Mouse (Mus musculus): ENCODE data around the gene Ly6g6d. TPM values are rescaled to one million over a fixed set of nuclear protein-coding genes. Genes with fewer than 3 reads are reported as not detected.

Gene Ly6g6d
- total and polyA plus RNA-seq, 3 experiments: 2.0 TPM; not detected in 2

GRCm38 (mm10) chr17:35024261-35024660, 53.6 kb downstream of the Ly6g6d start:
- ATAC-seq (ENCODE audit: extremely low read depth, insufficient number of reproducible peaks, low FRiP score, poor library complexity, severe bottlenecking) (no peak), DNase-seq (ENCODE audit: low spot score) (no peak)
- H3K27me3 ChIP-seq (ENCODE audit: insufficient read depth, low read length): no peaks in the 10 kb centered on the region
- peaks cover 54% of the 10 kb centered on the region for H3K36me3 ChIP-seq (replicated peaks)
- peak overlapping the region; percentile 66; the same call in 1 of the 2 replicates for H3K4me3 ChIP-seq (ENCODE audit: low read depth, low read length)
- no peaks in the 10 kb centered on the region for H3K9me3 ChIP-seq (replicated peaks)
- H3K4me1 ChIP-seq (ENCODE audit: insufficient read depth, low read depth, low read length): peaks cover 97% of the 10 kb centered on the region
- TF ChIP-seq POLR2AphosphoS5 (IDR thresholded peaks at IDR 0.05; ENCODE audit: insufficient replicate concordance, low read depth, low read length) (no peak), GATA2 (IDR thresholded peaks at IDR 0.05; ENCODE audit: borderline replicate concordance, low read depth, low read length) (no peak), GATA1 (IDR thresholded peaks at IDR 0.05; ENCODE audit: borderline replicate concordance, low read length) (no peak), TAL1 (conservative IDR thresholded peaks at IDR 0.05; ENCODE audit: low read depth, low read length) (no peak), CTCF (IDR thresholded peaks at IDR 0.05; ENCODE audit: low read depth, low read length) (no peak)

DNA sequence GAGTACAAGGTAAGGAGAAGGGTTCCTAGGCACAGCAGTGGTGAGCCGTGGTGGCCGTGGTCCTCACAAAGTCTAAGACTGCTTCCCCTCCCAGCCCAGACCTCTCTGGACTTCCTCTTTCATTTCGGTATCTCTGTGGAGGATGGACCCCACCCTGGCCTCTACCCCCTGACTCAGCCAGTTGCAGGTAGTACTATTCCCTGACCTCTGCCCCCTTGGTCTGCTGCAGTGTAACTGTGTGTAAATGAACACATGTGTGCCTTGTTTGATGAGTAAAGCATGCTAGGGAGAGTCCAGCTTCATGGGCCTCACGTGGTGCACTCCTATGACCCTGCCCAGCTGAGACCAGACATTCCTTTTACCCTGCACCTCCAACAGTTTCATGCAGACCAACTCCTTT, 54.1 kb downstream of the Ly6g6d start:
- TF ChIP-seq POLR2AphosphoS5 (IDR thresholded peaks at IDR 0.05; ENCODE audit: insufficient replicate concordance, low read depth, low read length): no peak
- TF ChIP-seq GATA2 (IDR thresholded peaks at IDR 0.05; ENCODE audit: borderline replicate concordance, low read depth, low read length): no peak
- TF ChIP-seq CTCF (IDR thresholded peaks at IDR 0.05; ENCODE audit: low read depth, low read length): no peak
- no peak for TF ChIP-seq GATA1 (IDR thresholded peaks at IDR 0.05; ENCODE audit: borderline replicate concordance, low read length)
- TF ChIP-seq TAL1 (conservative IDR thresholded peaks at IDR 0.05; ENCODE audit: low read depth, low read length): no peak
- no peaks in the 10 kb centered on the region for H3K27me3 ChIP-seq (ENCODE audit: insufficient read depth, low read length)
- H3K9me3 ChIP-seq (replicated peaks): no peaks in the 10 kb centered on the region
- ATAC-seq (ENCODE audit: extremely low read depth, insufficient number of reproducible peaks, low FRiP score, poor library complexity, severe bottlenecking) (no peak), DNase-seq (ENCODE audit: low spot score) (no peak)
- H3K4me3 ChIP-seq (ENCODE audit: low read depth, low read length): peak overlapping the region; percentile 66; the same call in 1 of the 2 replicates
- peaks cover 94% of the 10 kb centered on the region for H3K4me1 ChIP-seq (ENCODE audit: insufficient read depth, low read depth, low read length)
- H3K36me3 ChIP-seq (replicated peaks): peaks cover 51% of the 10 kb centered on the region

GRCm38 (mm10) chr17:35023221-35023620, 54.6 kb downstream of the Ly6g6d start:
- DNase-seq (ENCODE audit: low spot score) (no peak), ATAC-seq (ENCODE audit: extremely low read depth, insufficient number of reproducible peaks, low FRiP score, poor library complexity, severe bottlenecking) (no peak)
- Histone ChIP-seq H3K36me3 (replicated peaks) (peaks cover 54% of the 10 kb centered on the region), H3K4me3 (ENCODE audit: low read depth, low read length) (peak overlapping the region; percentile 66; the same call in 1 of the 2 replicates), H3K27me3 (ENCODE audit: insufficient read depth, low read length) (no peaks in the 10 kb centered on the region), H3K9me3 (replicated peaks) (no peaks in the 10 kb centered on the region), H3K4me1 (ENCODE audit: insufficient read depth, low read depth, low read length) (peaks cover 93% of the 10 kb centered on the region)
- TF ChIP-seq POLR2AphosphoS5 (IDR thresholded peaks at IDR 0.05; ENCODE audit: insufficient replicate concordance, low read depth, low read length): no peak
- TF ChIP-seq TAL1 (conservative IDR thresholded peaks at IDR 0.05; ENCODE audit: low read depth, low read length): no peak
- TF ChIP-seq GATA2 (IDR thresholded peaks at IDR 0.05; ENCODE audit: borderline replicate concordance, low read depth, low read length): no peak
- TF ChIP-seq GATA1 (IDR thresholded peaks at IDR 0.05; ENCODE audit: borderline replicate concordance, low read length): no peak
- no peak for TF ChIP-seq CTCF (IDR thresholded peaks at IDR 0.05; ENCODE audit: low read depth, low read length)

GRCm38 (mm10) chr17:35022541-35023060, 55.3 kb downstream of the Ly6g6d start:
- Histone ChIP-seq H3K27me3 (ENCODE audit: insufficient read depth, low read length) (no peaks in the 10 kb centered on the region), H3K9me3 (replicated peaks) (no peaks in the 10 kb centered on the region), H3K4me1 (ENCODE audit: insufficient read depth, low read depth, low read length) (peaks cover 93% of the 10 kb centered on the region), H3K4me3 (ENCODE audit: low read depth, low read length) (peak overlapping the region; percentile 48; the same call in 1 of the 2 replicates), H3K36me3 (replicated peaks) (peaks cover 59% of the 10 kb centered on the region)
- ATAC-seq (ENCODE audit: extremely low read depth, insufficient number of reproducible peaks, low FRiP score, poor library complexity, severe bottlenecking) (no peak), DNase-seq (ENCODE audit: low spot score) (no peak)
- TF ChIP-seq CTCF (IDR thresholded peaks at IDR 0.05; ENCODE audit: low read depth, low read length) (no peak), POLR2AphosphoS5 (IDR thresholded peaks at IDR 0.05; ENCODE audit: insufficient replicate concordance, low read depth, low read length) (no peak), TAL1 (conservative IDR thresholded peaks at IDR 0.05; ENCODE audit: low read depth, low read length) (no peak), GATA1 (IDR thresholded peaks at IDR 0.05; ENCODE audit: borderline replicate concordance, low read length) (no peak), GATA2 (IDR thresholded peaks at IDR 0.05; ENCODE audit: borderline replicate concordance, low read depth, low read length) (no peak)

GRCm38 (mm10) chr17:35021842-35022477, 55.9 kb downstream of the Ly6g6d start:
- TF ChIP-seq TAL1 (conservative IDR thresholded peaks at IDR 0.05; ENCODE audit: low read depth, low read length): peak; percentile 95
- no peak for TF ChIP-seq CTCF (IDR thresholded peaks at IDR 0.05; ENCODE audit: low read depth, low read length)
- TF ChIP-seq GATA1 (IDR thresholded peaks at IDR 0.05; ENCODE audit: borderline replicate concordance, low read length): no peak
- TF ChIP-seq POLR2AphosphoS5 (IDR thresholded peaks at IDR 0.05; ENCODE audit: insufficient replicate concordance, low read depth, low read length): no peak
- peak; percentile 49; the same call in 1 of the 2 replicates for TF ChIP-seq GATA2 (IDR thresholded peaks at IDR 0.05; ENCODE audit: borderline replicate concordance, low read depth, low read length)
- ATAC-seq (ENCODE audit: extremely low read depth, insufficient number of reproducible peaks, low FRiP score, poor library complexity, severe bottlenecking): peak; percentile 85
- H3K4me1 ChIP-seq (ENCODE audit: insufficient read depth, low read depth, low read length): peaks cover 93% of the 10 kb centered on the region
- no peaks in the 10 kb centered on the region for H3K27me3 ChIP-seq (ENCODE audit: insufficient read depth, low read length)
- peaks cover 65% of the 10 kb centered on the region for H3K36me3 ChIP-seq (replicated peaks)
- H3K4me3 ChIP-seq (ENCODE audit: low read depth, low read length): peak overlapping the region; percentile 68; the same call in 1 of the 2 replicates
- H3K9me3 ChIP-seq (replicated peaks): no peaks in the 10 kb centered on the region
- DNase-seq (ENCODE audit: low spot score): peak; percentile 58

Other genes with a start within 250 kb of the Ly6g6d start
Only the 20 nearest of the 46 such genes appear.
- 195 and 218 TPM in 2 replicates for gene Lsm2, start 96.2 kb downstream of the Ly6g6d start, total RNA-seq (2014; fragmentation: Nextera tagmentation)
- 65.8 and 71.9 TPM in 2 replicates for gene Lsm2, start 96.2 kb downstream of the Ly6g6d start, total RNA-seq (2017)
- gene Lsm2, start 96.2 kb downstream of the Ly6g6d start, polyA plus RNA-seq (2012): 239 and 263 TPM in 2 replicates
- 262 and 289 TPM in 2 replicates for gene Vars, start 77.1 kb downstream of the Ly6g6d start, total RNA-seq (2014; fragmentation: Nextera tagmentation)
- 99.3 and 130 TPM in 2 replicates for gene Vars, start 77.1 kb downstream of the Ly6g6d start, total RNA-seq (2017)
- gene Vars, start 77.1 kb downstream of the Ly6g6d start, polyA plus RNA-seq (2012): 1,339 and 1,437 TPM in 2 replicates
- gene Vwa7, start 61.5 kb downstream of the Ly6g6d start, total RNA-seq (2014; fragmentation: Nextera tagmentation): 0.53 and 0.60 TPM in 2 replicates
- 3.5 TPM in 2 replicates for gene Vwa7, start 61.5 kb downstream of the Ly6g6d start, total RNA-seq (2017)
- 1.5 TPM in 2 replicates for gene Vwa7, start 61.5 kb downstream of the Ly6g6d start, polyA plus RNA-seq (2012)
- gene Sapcd1, start 50.0 kb downstream of the Ly6g6d start, total RNA-seq (2014; fragmentation: Nextera tagmentation): 35.3 and 35.5 TPM in 2 replicates
- gene Sapcd1, start 50.0 kb downstream of the Ly6g6d start, total RNA-seq (2017): 156 and 206 TPM in 2 replicates
- gene Sapcd1, start 50.0 kb downstream of the Ly6g6d start, polyA plus RNA-seq (2012): 90.0 and 101 TPM in 2 replicates
- gene Msh5, start 31.3 kb downstream of the Ly6g6d start, total RNA-seq (2014; fragmentation: Nextera tagmentation): 41.7 and 45.5 TPM in 2 replicates
- gene Msh5, start 31.3 kb downstream of the Ly6g6d start, total RNA-seq (2017): 11.8 and 12.4 TPM in 2 replicates
- gene Msh5, start 31.3 kb downstream of the Ly6g6d start, polyA plus RNA-seq (2012): 11.3 and 11.5 TPM in 2 replicates
- 211 and 218 TPM in 2 replicates for gene Clic1, start 28.1 kb downstream of the Ly6g6d start, total RNA-seq (2014; fragmentation: Nextera tagmentation)
- gene Clic1, start 28.1 kb downstream of the Ly6g6d start, total RNA-seq (2017): 562 and 724 TPM in 2 replicates
- gene Clic1, start 28.1 kb downstream of the Ly6g6d start, polyA plus RNA-seq (2012): 233 and 258 TPM in 2 replicates
- 52.4 and 70.3 TPM in 2 replicates for gene Ddah2, start 19.0 kb downstream of the Ly6g6d start, total RNA-seq (2014; fragmentation: Nextera tagmentation)
- gene Ddah2, start 19.0 kb downstream of the Ly6g6d start, total RNA-seq (2017): 179 and 180 TPM in 2 replicates
- 242 and 291 TPM in 2 replicates for gene Ddah2, start 19.0 kb downstream of the Ly6g6d start, polyA plus RNA-seq (2012)
- not detected in 2 replicates for gene Ly6g6c, start 12.7 kb downstream of the Ly6g6d start, total RNA-seq (2014; fragmentation: Nextera tagmentation)
- gene Ly6g6c, start 12.7 kb downstream of the Ly6g6d start, total RNA-seq (2017): 0.16 TPM in 1 of 2 replicates, not detected in the other
- gene Ly6g6c, start 12.7 kb downstream of the Ly6g6d start, polyA plus RNA-seq (2012): not detected in 2 replicates
- gene Mpig6b, start 11.9 kb downstream of the Ly6g6d start, total RNA-seq (2014; fragmentation: Nextera tagmentation): not detected in 2 replicates
- 0.06 TPM in 1 of 2 replicates, not detected in the other for gene Mpig6b, start 11.9 kb downstream of the Ly6g6d start, total RNA-seq (2017)
- gene Mpig6b, start 11.9 kb downstream of the Ly6g6d start, polyA plus RNA-seq (2012): not detected in 2 replicates
- gene Ly6g6e, start 1.2 kb downstream of the Ly6g6d start, total RNA-seq (2014; fragmentation: Nextera tagmentation): not detected in 2 replicates
- gene Ly6g6e, start 1.2 kb downstream of the Ly6g6d start, total RNA-seq (2017): not detected in 2 replicates
- gene Ly6g6e, start 1.2 kb downstream of the Ly6g6d start, polyA plus RNA-seq (2012): 0.36 TPM in 1 of 2 replicates, not detected in the other
- not detected in 2 replicates for gene Ly6g6f, start 7.5 kb upstream of the Ly6g6d start, total RNA-seq (2014; fragmentation: Nextera tagmentation)
- 0.23 and 0.27 TPM in 2 replicates for gene Ly6g6f, start 7.5 kb upstream of the Ly6g6d start, total RNA-seq (2017)
- gene Ly6g6f, start 7.5 kb upstream of the Ly6g6d start, polyA plus RNA-seq (2012): 0.10 and 0.24 TPM in 2 replicates
- gene Abhd16a, start 11.2 kb upstream of the Ly6g6d start, total RNA-seq (2014; fragmentation: Nextera tagmentation): 28.9 and 32.3 TPM in 2 replicates
- 35.6 and 50.0 TPM in 2 replicates for gene Abhd16a, start 11.2 kb upstream of the Ly6g6d start, total RNA-seq (2017)
- gene Abhd16a, start 11.2 kb upstream of the Ly6g6d start, polyA plus RNA-seq (2012): 80.6 and 97.0 TPM in 2 replicates
- not detected in 2 replicates for gene Ly6g5c, start 30.2 kb upstream of the Ly6g6d start, total RNA-seq (2014; fragmentation: Nextera tagmentation)
- gene Ly6g5c, start 30.2 kb upstream of the Ly6g6d start, total RNA-seq (2017): not detected in 2 replicates
- gene Ly6g5c, start 30.2 kb upstream of the Ly6g6d start, polyA plus RNA-seq (2012): not detected in 2 replicates
- not detected in 2 replicates for gene Ly6g5b, start 37.4 kb upstream of the Ly6g6d start, total RNA-seq (2014; fragmentation: Nextera tagmentation)
- 0.82 and 0.93 TPM in 2 replicates for gene Ly6g5b, start 37.4 kb upstream of the Ly6g6d start, total RNA-seq (2017)
- 0.10 and 0.12 TPM in 2 replicates for gene Ly6g5b, start 37.4 kb upstream of the Ly6g6d start, polyA plus RNA-seq (2012)
- gene Gpank1, start 43.4 kb upstream of the Ly6g6d start, total RNA-seq (2014; fragmentation: Nextera tagmentation): 38.0 and 45.9 TPM in 2 replicates
- 49.0 and 54.0 TPM in 2 replicates for gene Gpank1, start 43.4 kb upstream of the Ly6g6d start, total RNA-seq (2017)
- 87.0 and 99.4 TPM in 2 replicates for gene Gpank1, start 43.4 kb upstream of the Ly6g6d start, polyA plus RNA-seq (2012)
- gene Csnk2b, start 44.0 kb upstream of the Ly6g6d start, total RNA-seq (2014; fragmentation: Nextera tagmentation): 466 and 494 TPM in 2 replicates
- gene Csnk2b, start 44.0 kb upstream of the Ly6g6d start, total RNA-seq (2017): 431 and 460 TPM in 2 replicates
- 74.4 and 79.6 TPM in 2 replicates for gene Csnk2b, start 44.0 kb upstream of the Ly6g6d start, polyA plus RNA-seq (2012)
- 5.9 and 9.3 TPM in 2 replicates for gene D17H6S53E, start 48.3 kb upstream of the Ly6g6d start, total RNA-seq (2014; fragmentation: Nextera tagmentation)
- 22.1 and 24.1 TPM in 2 replicates for gene D17H6S53E, start 48.3 kb upstream of the Ly6g6d start, total RNA-seq (2017)
- 12.5 and 12.8 TPM in 2 replicates for gene D17H6S53E, start 48.3 kb upstream of the Ly6g6d start, polyA plus RNA-seq (2012)
- not detected in 2 replicates for gene Apom, start 54.0 kb upstream of the Ly6g6d start, total RNA-seq (2014; fragmentation: Nextera tagmentation)
- 0.22 and 0.23 TPM in 2 replicates for gene Apom, start 54.0 kb upstream of the Ly6g6d start, total RNA-seq (2017)
- gene Apom, start 54.0 kb upstream of the Ly6g6d start, polyA plus RNA-seq (2012): 0.10 and 0.11 TPM in 2 replicates
- 160 and 182 TPM in 2 replicates for gene Bag6, start 57.1 kb upstream of the Ly6g6d start, total RNA-seq (2014; fragmentation: Nextera tagmentation)
- 60.7 and 69.5 TPM in 2 replicates for gene Bag6, start 57.1 kb upstream of the Ly6g6d start, total RNA-seq (2017)
- gene Bag6, start 57.1 kb upstream of the Ly6g6d start, polyA plus RNA-seq (2012): 686 and 799 TPM in 2 replicates
- gene Prrc2a, start 86.8 kb upstream of the Ly6g6d start, total RNA-seq (2014; fragmentation: Nextera tagmentation): 773 and 873 TPM in 2 replicates
- 35.3 and 36.8 TPM in 2 replicates for gene Prrc2a, start 86.8 kb upstream of the Ly6g6d start, total RNA-seq (2017)
- gene Prrc2a, start 86.8 kb upstream of the Ly6g6d start, polyA plus RNA-seq (2012): 1,534 and 1,682 TPM in 2 replicates

Measured in G1E (cell line).